Mouse (Mus musculus): Measurements from ENCODE around the gene Ceacam10. TPM values are rescaled to one million over a fixed set of nuclear protein-coding genes. Genes with fewer than 3 reads are reported as not detected.

Ceacam10 gene
- polyA plus RNA-seq, 1 experiment from 2014 or later = 0.48 TPM

- H3K27me3 ChIP-seq = no peaks in the 10 kb centered on the region
- H3K9me3 ChIP-seq = peaks cover 12% of the 10 kb centered on the region; the same call in 1 of the 2 replicates
- WGBS = 100% methylated on average over 1 of the region's 1 CpGs
- no peak overlapping the region for H3K4me2 ChIP-seq
- ATAC-seq (ENCODE audit: low FRiP score, low read depth) = no peak
- H3K27ac ChIP-seq (replicated peaks) = no peak overlapping the region
- no peak overlapping the region for H3K9ac ChIP-seq
- no peaks in the 10 kb centered on the region for H3K4me1 ChIP-seq (replicated peaks)
- H3K36me3 ChIP-seq = no peaks in the 10 kb centered on the region
- H3K4me3 ChIP-seq = no peak overlapping the region
Measured at GRCm38 (mm10) chr7:24797918-24798317, 20.9 kb downstream of the Ceacam10 start.

- Histone ChIP-seq H3K9me3 (no peaks in the 10 kb centered on the region), H3K4me2 (no peak overlapping the region), H3K4me1 (replicated peaks) (no peaks in the 10 kb centered on the region), H3K27me3 (no peaks in the 10 kb centered on the region), H3K27ac (replicated peaks) (no peak overlapping the region), H3K36me3 (no peaks in the 10 kb centered on the region), H3K4me3 (no peak overlapping the region), H3K9ac (no peak overlapping the region)
- 82% methylated on average over 7 of the region's 7 CpGs for WGBS
- no peak for ATAC-seq (ENCODE audit: low FRiP score, low read depth)
Measured at GRCm38 (mm10) chr7:24802149-24802767, 25.3 kb downstream of the Ceacam10 start.

GRCm38 (mm10) chr7:24804826-24805225, 27.8 kb downstream of the Ceacam10 start:
- no peak overlapping the region for H3K4me2 ChIP-seq
- no peaks in the 10 kb centered on the region for H3K9me3 ChIP-seq
- WGBS = 74% methylated on average over 6 of the region's 6 CpGs
- H3K36me3 ChIP-seq = no peaks in the 10 kb centered on the region
- no peaks in the 10 kb centered on the region for H3K27me3 ChIP-seq
- ATAC-seq (ENCODE audit: low FRiP score, low read depth) = no peak
- no peak overlapping the region for H3K4me3 ChIP-seq
- H3K27ac ChIP-seq (replicated peaks) = no peak overlapping the region
- H3K9ac ChIP-seq = no peak overlapping the region
- H3K4me1 ChIP-seq (replicated peaks) = no peaks in the 10 kb centered on the region

- H3K4me1 ChIP-seq (replicated peaks) = no peaks in the 10 kb centered on the region
- H3K27ac ChIP-seq (replicated peaks) = no peak overlapping the region
- H3K9me3 ChIP-seq = no peaks in the 10 kb centered on the region
- H3K4me2 ChIP-seq = no peak overlapping the region
- no peak overlapping the region for H3K4me3 ChIP-seq
- 18% methylated on average over 2 of the region's 2 CpGs for WGBS
- no peaks in the 10 kb centered on the region for H3K36me3 ChIP-seq
- no peaks in the 10 kb centered on the region for H3K27me3 ChIP-seq
- H3K9ac ChIP-seq = no peak overlapping the region
- ATAC-seq (ENCODE audit: low FRiP score, low read depth) = no peak
Measured at GRCm38 (mm10) chr7:24809041-24809440, 32.0 kb downstream of the Ceacam10 start.

GRCm38 (mm10) chr7:24817502-24817901, 40.5 kb downstream of the Ceacam10 start:
- 1% methylated on average over 3 of the region's 3 CpGs for WGBS
- Histone ChIP-seq H3K4me1 (replicated peaks) (no peaks in the 10 kb centered on the region), H3K4me2 (no peak overlapping the region), H3K9ac (no peak overlapping the region), H3K9me3 (no peaks in the 10 kb centered on the region), H3K4me3 (no peak overlapping the region), H3K36me3 (no peaks in the 10 kb centered on the region), H3K27me3 (no peaks in the 10 kb centered on the region), H3K27ac (replicated peaks) (no peak overlapping the region)
- peak; percentile 54; the same call in 1 of the 2 replicates for ATAC-seq (ENCODE audit: low FRiP score, low read depth)

- no peak overlapping the region for H3K27ac ChIP-seq (replicated peaks)
- no peak for ATAC-seq (ENCODE audit: low FRiP score, low read depth)
- no peaks in the 10 kb centered on the region for H3K9me3 ChIP-seq
- H3K4me2 ChIP-seq = no peak overlapping the region
- no peak overlapping the region for H3K9ac ChIP-seq
- no peaks in the 10 kb centered on the region for H3K4me1 ChIP-seq (replicated peaks)
- no peak overlapping the region for H3K4me3 ChIP-seq
- WGBS = 76% methylated on average over 7 of the region's 7 CpGs
- H3K36me3 ChIP-seq = no peaks in the 10 kb centered on the region
- H3K27me3 ChIP-seq = no peaks in the 10 kb centered on the region
Measured at GRCm38 (mm10) chr7:24824452-24824851, 47.4 kb downstream of the Ceacam10 start.

- Histone ChIP-seq H3K9ac (no peak overlapping the region), H3K9me3 (no peaks in the 10 kb centered on the region), H3K4me1 (replicated peaks) (no peaks in the 10 kb centered on the region), H3K36me3 (no peaks in the 10 kb centered on the region), H3K4me3 (no peak overlapping the region), H3K27me3 (no peaks in the 10 kb centered on the region), H3K27ac (replicated peaks) (no peak overlapping the region), H3K4me2 (no peak overlapping the region)
- 91% methylated on average over 4 of the region's 4 CpGs for WGBS
- ATAC-seq (ENCODE audit: low FRiP score, low read depth) = no peak
Measured at GRCm38 (mm10) chr7:24827181-24827580, 50.2 kb downstream of the Ceacam10 start.

Other genes starting within 250 kb of the Ceacam10 start
- 28.5 and 28.7 TPM in 2 replicates for gene Irgq, start 246.5 kb upstream of the Ceacam10 start, polyA plus RNA-seq (2015; fragmentation: Nextera tagmentation; extraction: Ambion mirVana)
- 0.25 TPM in 1 of 2 replicates, not detected in the other for gene Pinlyp, start 231.1 kb upstream of the Ceacam10 start, polyA plus RNA-seq (2015; fragmentation: Nextera tagmentation; extraction: Ambion mirVana)
- gene Xrcc1, start 230.9 kb upstream of the Ceacam10 start, polyA plus RNA-seq (2015; fragmentation: Nextera tagmentation; extraction: Ambion mirVana) = 66.2 and 72.1 TPM in 2 replicates
- 27.4 and 27.5 TPM in 2 replicates for gene Ethe1, start 189.7 kb upstream of the Ceacam10 start, polyA plus RNA-seq (2015; fragmentation: Nextera tagmentation; extraction: Ambion mirVana)
- 14.8 and 19.7 TPM in 2 replicates for gene Zfp575, start 189.6 kb upstream of the Ceacam10 start, polyA plus RNA-seq (2015; fragmentation: Nextera tagmentation; extraction: Ambion mirVana)
- gene Phldb3, start 166.4 kb upstream of the Ceacam10 start, polyA plus RNA-seq (2015; fragmentation: Nextera tagmentation; extraction: Ambion mirVana) = not detected in 2 replicates
- 0.41 and 0.73 TPM in 2 replicates for gene Lypd3, start 140.7 kb upstream of the Ceacam10 start, polyA plus RNA-seq (2015; fragmentation: Nextera tagmentation; extraction: Ambion mirVana)
- not detected in 2 replicates for gene Tex101, start 100.5 kb upstream of the Ceacam10 start, polyA plus RNA-seq (2015; fragmentation: Nextera tagmentation; extraction: Ambion mirVana)
- not detected in 2 replicates for gene BC049730, start 68.0 kb upstream of the Ceacam10 start, polyA plus RNA-seq (2015; fragmentation: Nextera tagmentation; extraction: Ambion mirVana)
- not detected in 2 replicates for gene Gm4763, start 50.3 kb upstream of the Ceacam10 start, polyA plus RNA-seq (2015; fragmentation: Nextera tagmentation; extraction: Ambion mirVana)
- 0.26 and 0.49 TPM in 2 replicates for gene Cd177, start 16.9 kb upstream of the Ceacam10 start, polyA plus RNA-seq (2015; fragmentation: Nextera tagmentation; extraction: Ambion mirVana)
- gene Gm9844, start 85.0 kb downstream of the Ceacam10 start, polyA plus RNA-seq (2015; fragmentation: Nextera tagmentation; extraction: Ambion mirVana) = 29.3 and 43.6 TPM in 2 replicates
- gene Lypd4, start 92.7 kb downstream of the Ceacam10 start, polyA plus RNA-seq (2015; fragmentation: Nextera tagmentation; extraction: Ambion mirVana) = not detected in 2 replicates
- 0.20 and 0.30 TPM in 2 replicates for gene Dmrtc2, start 92.9 kb downstream of the Ceacam10 start, polyA plus RNA-seq (2015; fragmentation: Nextera tagmentation; extraction: Ambion mirVana)
- 1,106 and 1,236 TPM in 2 replicates for gene Rps19, start 107.2 kb downstream of the Ceacam10 start, polyA plus RNA-seq (2015; fragmentation: Nextera tagmentation; extraction: Ambion mirVana)
- 0.17 and 0.46 TPM in 2 replicates for gene Cd79a, start 120.2 kb downstream of the Ceacam10 start, polyA plus RNA-seq (2015; fragmentation: Nextera tagmentation; extraction: Ambion mirVana)
- gene Arhgef1, start 125.7 kb downstream of the Ceacam10 start, polyA plus RNA-seq (2015; fragmentation: Nextera tagmentation; extraction: Ambion mirVana) = 64.6 and 73.5 TPM in 2 replicates
- gene Gm4881, start 167.3 kb downstream of the Ceacam10 start, polyA plus RNA-seq (2015; fragmentation: Nextera tagmentation; extraction: Ambion mirVana) = 5.2 and 5.4 TPM in 2 replicates
- 302 and 308 TPM in 2 replicates for gene Rabac1, start 195.5 kb downstream of the Ceacam10 start, polyA plus RNA-seq (2015; fragmentation: Nextera tagmentation; extraction: Ambion mirVana)
- 487 and 576 TPM in 2 replicates for gene Atp1a3, start 228.8 kb downstream of the Ceacam10 start, polyA plus RNA-seq (2015; fragmentation: Nextera tagmentation; extraction: Ambion mirVana)

Data from hindbrain, embryonic 15.5 days (tissue).